Mouse (Mus musculus) liver, embryonic 16.5 days (tissue): ENCODE results near the gene Ssu72. TPM values are rescaled to one million over a fixed set of nuclear protein-coding genes. Genes with fewer than 3 reads are reported as not detected.
A peak's percentile ranks its signal among the peaks of the same experiment; 100 is the strongest.
"Not testable (repeated sequence)": the region's sequence is repeated elsewhere in the genome, so short reads cannot be mapped to it uniquely, and the experiment has no call there.

ENCODE experiments used
- ATAC-seq: fragments of 200-750 bp; cut with Nextera tagmentation; 2 replicates; pipeline ENCODE4 v1.8.0; 2017; ENCODE audit warnings: low read depth, mild to moderate bottlenecking, moderate number of reproducible peaks, moderate library complexity
- H3K27ac ChIP-seq: fragments of 300-500 bp; sonication (generic); 2 replicates; pipeline ENCODE4 v1.5.1; 2014; ENCODE audit warnings: mild to moderate bottlenecking, low read length
- H3K27me3 ChIP-seq: fragments of 300-500 bp; sonication (generic); 2 replicates; pipeline ENCODE4 v1.6.1; 2014; ENCODE audit warnings: low read depth, low read length, mixed read lengths; ENCODE audit not compliant: control insufficient read depth, insufficient read depth
- H3K36me3 ChIP-seq: fragments of 300-500 bp; sonication (generic); 2 replicates; pipeline ENCODE4 v1.6.1; 2014; ENCODE audit warnings: mild to moderate bottlenecking; ENCODE audit not compliant: control insufficient read depth, insufficient read depth
- H3K4me1 ChIP-seq: fragments of 300-500 bp; sonication (generic); 2 replicates; pipeline ENCODE4 v1.6.1; 2014; ENCODE audit warnings: low read depth, low read length, mixed read lengths; ENCODE audit not compliant: control insufficient read depth
- H3K4me2 ChIP-seq: fragments of 300-500 bp; sonication (generic); 2 replicates; pipeline ENCODE4 v1.6.1; 2014; ENCODE audit warnings: low read depth, low read length, mixed read lengths
- H3K4me3 ChIP-seq: fragments of 300-500 bp; sonication (generic); 2 replicates; pipeline ENCODE4 v1.5.1; 2014; ENCODE audit warnings: low read depth, mild to moderate bottlenecking, low read length
- H3K9ac ChIP-seq: fragments of 300-500 bp; sonication (generic); 2 replicates; pipeline ENCODE4 v1.6.1; 2014; ENCODE audit warnings: low read depth, low read length
- H3K9me3 ChIP-seq: fragments of 300-500 bp; sonication (generic); replicated peaks from 2 replicates; pipeline ENCODE4 v1.6.1; 2016; ENCODE audit warnings: low read length; ENCODE audit not compliant: control insufficient read depth
- WGBS: fragments of 180-500 bp; shearing (Covaris S2); extraction: QIAGEN DNeasy Blood & Tissue Kit; methylation state at CpG from one replicate; pipeline ENCODE4 v1.1.7; 2014; ENCODE audit not compliant: insufficient replicate concordance; 5-methylcytosine and 5-hydroxymethylcytosine counted together
- polyA plus RNA-seq: library from polyadenylated mRNA; unstranded; fragments of >200 nt; fragmentation: Nextera tagmentation; extraction: Ambion mirVana; gene quantifications from 2 replicates; pipeline ENCODE4 v1.2.1, GENCODE M21; 2015

Gene Ssu72
- polyA plus RNA-seq, 1 experiment from 2014 or later: 44.5 TPM

DNA sequence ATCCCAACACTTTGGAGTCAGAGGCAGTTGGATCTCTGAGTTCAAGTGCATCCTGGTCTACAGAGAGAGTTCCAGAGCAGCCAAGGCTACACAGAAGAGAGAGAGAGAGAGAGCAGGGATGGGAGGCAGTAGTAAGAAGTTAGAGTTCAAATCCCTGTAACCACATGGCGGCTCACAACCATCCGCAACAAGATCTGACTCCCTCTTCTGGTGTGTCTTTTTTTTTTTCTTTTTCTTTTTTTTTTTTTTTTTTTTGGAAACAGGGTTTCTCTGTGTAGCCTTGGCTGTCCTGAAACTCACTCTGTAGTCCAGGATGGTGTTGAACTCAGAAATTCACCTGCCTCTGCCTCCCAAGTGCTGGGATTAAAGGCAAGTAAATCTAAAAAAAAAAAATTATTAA, 32.5 kb upstream of the Ssu72 start:
- 39% methylated on average over 2 of the region's 2 CpGs for WGBS
- no peak overlapping the region for H3K4me2 ChIP-seq
- no peak overlapping the region for H3K27ac ChIP-seq
- H3K4me3 ChIP-seq: no peak overlapping the region
- no peaks in the 10 kb centered on the region for H3K27me3 ChIP-seq
- no peak overlapping the region for H3K9ac ChIP-seq
- ATAC-seq: no peak
- H3K4me1 ChIP-seq: peaks cover 12% of the 10 kb centered on the region
- no peaks in the 10 kb centered on the region for H3K36me3 ChIP-seq
- H3K9me3 ChIP-seq: no peaks in the 10 kb centered on the region

DNA sequence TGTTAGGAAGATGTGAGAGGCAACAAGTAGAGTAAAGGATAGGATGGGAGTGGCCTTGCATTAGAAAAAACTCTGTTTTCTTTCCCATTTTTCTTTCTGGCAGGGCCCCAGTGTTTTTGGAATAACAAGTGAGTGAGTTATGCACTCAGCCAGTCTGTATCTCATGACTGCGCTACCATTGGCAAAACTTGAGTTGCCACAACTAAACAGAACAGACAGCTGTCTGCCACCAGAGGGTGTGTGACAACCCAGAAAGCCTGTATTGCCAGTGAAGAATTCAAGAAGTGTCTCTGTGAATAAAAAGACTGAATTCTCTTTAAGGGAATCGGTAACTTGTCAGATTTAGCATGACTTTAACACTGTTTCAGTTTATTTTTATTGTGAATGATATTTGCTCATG, 28.6 kb upstream of the Ssu72 start:
- no peak for ATAC-seq
- Histone ChIP-seq H3K27me3 (no peaks in the 10 kb centered on the region), H3K9ac (no peak overlapping the region), H3K4me3 (no peak overlapping the region), H3K36me3 (no peaks in the 10 kb centered on the region), H3K4me2 (no peak overlapping the region), H3K4me1 (no peaks in the 10 kb centered on the region), H3K27ac (no peak overlapping the region), H3K9me3 (no peaks in the 10 kb centered on the region)
- WGBS: 60% methylated on average over 2 of the region's 2 CpGs

DNA sequence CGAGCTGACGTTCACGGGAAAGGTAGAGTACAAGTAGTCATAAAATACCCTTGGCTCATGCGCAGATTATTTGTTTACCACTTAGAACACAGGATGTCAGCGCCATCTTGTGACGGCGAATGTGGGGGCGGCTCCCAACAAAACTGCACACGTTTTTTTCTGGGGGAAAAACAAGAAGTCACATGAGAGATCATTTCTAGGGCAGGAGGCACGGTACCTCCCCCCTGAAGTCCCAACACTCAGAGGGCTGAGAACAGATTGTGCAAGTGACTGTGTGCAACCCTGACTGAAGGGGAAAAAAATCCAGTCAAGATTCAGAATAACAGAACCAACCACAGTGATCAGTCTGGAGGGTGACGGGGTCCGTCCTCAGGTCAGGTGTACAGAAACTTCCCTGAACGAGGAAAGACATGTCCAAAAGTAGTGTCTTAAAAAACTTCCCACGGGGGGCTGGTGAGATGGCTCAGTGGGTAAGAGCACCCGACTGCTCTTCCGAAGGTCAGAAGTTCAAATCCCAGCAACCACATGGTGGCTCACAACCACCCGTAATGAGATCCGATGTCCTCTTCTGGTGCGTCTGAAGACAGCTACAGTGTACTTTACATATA, 20.8 kb upstream of the Ssu72 start:
- H3K27ac ChIP-seq, H3K4me1 ChIP-seq, H3K4me2 ChIP-seq, ATAC-seq, H3K27me3 ChIP-seq, H3K4me3 ChIP-seq, H3K9me3 ChIP-seq, H3K9ac ChIP-seq, H3K36me3 ChIP-seq: not testable (repeated sequence)
- WGBS: 77% methylated on average over 15 of the region's 19 CpGs

DNA sequence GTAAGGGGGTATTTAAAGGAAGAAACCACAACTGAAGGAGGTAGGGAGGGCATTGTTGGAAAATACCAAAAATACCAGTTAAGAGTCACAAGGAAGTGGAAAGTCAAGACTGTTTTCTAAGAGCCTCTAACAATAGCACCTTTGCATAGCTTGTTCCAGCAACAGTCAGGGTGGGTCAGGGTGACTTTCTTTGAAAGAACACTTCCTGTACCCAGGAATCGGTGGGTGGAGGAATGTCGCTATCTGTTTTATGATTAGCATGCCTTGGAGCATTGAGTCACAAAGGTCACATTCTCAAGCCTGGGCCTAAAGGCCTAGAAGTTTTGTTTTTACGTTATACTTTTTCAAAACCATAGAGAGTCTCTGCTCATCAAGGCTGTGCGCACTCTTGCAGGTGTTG, 16.8 kb upstream of the Ssu72 start:
- H3K4me1 ChIP-seq, ATAC-seq, H3K27me3 ChIP-seq, H3K27ac ChIP-seq, H3K36me3 ChIP-seq, H3K4me2 ChIP-seq, H3K4me3 ChIP-seq, H3K9me3 ChIP-seq, H3K9ac ChIP-seq: not testable (repeated sequence)
- 76% methylated on average over 4 of the region's 4 CpGs for WGBS

DNA sequence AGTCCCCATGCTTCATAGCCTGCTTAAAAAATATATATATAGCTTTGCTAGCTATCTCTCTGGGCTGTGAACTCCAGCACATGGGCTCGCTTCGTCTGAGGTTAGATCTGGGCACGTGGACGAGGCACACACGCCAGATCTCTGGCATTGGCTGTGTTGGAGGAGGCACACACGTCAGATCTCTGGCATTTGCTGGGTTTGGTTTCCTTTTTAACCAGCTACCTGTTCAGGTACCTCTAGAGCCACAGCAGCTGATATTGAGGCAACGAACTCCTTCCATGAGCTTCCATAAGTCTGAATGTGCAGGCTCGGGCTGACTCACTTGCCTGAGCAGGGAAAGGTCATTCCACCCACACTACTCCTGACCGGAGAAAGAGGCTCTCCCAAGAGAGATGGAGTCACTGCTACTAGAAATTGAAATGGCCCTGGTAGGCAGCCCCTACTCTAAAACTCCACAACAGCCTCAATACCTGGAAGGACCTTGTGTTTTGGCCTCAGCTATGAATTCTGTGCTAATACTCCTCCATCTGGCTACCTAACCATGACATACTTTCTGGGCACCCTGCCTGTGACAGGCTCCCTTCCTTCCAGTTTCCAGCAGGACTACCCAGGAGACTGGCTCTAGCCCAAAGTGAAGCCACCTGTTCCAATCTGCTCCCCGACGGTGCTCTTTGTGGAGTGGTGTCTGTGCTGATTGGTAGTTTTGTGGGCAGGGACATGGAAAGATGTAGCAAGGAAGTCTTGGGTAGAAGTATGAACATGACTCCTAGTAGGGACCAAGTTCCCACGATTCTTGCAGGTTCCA, 13.8 kb upstream of the Ssu72 start:
- Histone ChIP-seq H3K4me1 (no peaks in the 10 kb centered on the region; the same call in none of the 2 replicates), H3K27ac (no peak overlapping the region), H3K27me3 (peaks cover 36% of the 10 kb centered on the region), H3K4me3 (no peak overlapping the region), H3K36me3 (no peaks in the 10 kb centered on the region), H3K9ac (no peak overlapping the region), H3K9me3 (no peaks in the 10 kb centered on the region), H3K4me2 (no peak overlapping the region)
- ATAC-seq: no peak
- 60% methylated on average over 12 of the region's 12 CpGs for WGBS

DNA sequence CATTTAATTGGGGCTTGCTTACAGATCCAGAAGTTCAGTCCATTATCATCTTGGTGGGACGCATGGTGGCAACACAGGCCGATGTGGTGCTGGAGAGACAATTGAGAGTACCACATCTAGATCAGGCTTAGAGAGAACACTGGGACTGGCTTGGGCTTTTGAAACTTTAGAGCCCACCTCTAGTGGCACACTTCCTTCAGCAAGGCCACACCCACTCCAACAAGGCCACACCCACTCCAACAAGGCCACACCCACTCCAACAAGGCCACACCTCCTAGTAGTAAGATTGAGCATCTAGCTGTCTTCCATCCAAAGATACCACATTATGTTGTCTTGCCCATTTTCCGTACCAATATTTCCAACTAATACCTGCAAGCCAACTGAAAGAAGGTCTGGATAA, 12.2 kb upstream of the Ssu72 start:
- Histone ChIP-seq H3K4me2 (no peak overlapping the region), H3K4me3 (no peak overlapping the region), H3K27me3 (peaks cover 41% of the 10 kb centered on the region), H3K27ac (no peak overlapping the region), H3K4me1 (no peaks in the 10 kb centered on the region; the same call in none of the 2 replicates), H3K36me3 (no peaks in the 10 kb centered on the region), H3K9ac (no peak overlapping the region), H3K9me3 (no peaks in the 10 kb centered on the region)
- WGBS: 94% methylated on average over 3 of the region's 3 CpGs
- no peak for ATAC-seq

DNA sequence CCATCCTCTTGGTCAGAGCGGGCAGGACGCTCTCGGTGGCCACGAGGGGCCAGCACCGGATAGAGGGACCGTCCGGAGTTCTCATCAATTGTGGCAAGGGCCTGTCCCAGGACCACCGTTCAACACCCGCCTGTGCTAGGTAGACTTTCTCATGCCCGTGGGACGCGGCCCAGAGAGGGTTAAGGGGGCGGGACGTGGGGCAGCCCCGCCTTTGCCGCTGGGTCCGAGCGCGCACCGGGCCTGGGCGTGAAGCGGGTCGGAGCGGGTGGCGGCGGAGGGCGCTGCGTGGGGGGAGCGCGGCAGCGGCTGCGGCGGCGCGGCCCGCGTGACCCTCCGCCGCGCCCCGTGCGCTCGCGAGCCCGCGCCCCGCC, 10.5 kb upstream of the Ssu72 start, which contains the start of gene Fndc10:
Fndc10 (plus strand) TSS at position 232 of the 371 bp plus-strand sequence.
- Histone ChIP-seq H3K36me3 (no peaks in the 10 kb centered on the region), H3K9ac (peak within 1 kb of the TSS; percentile 40; the same call in 1 of the 2 replicates), H3K27me3 (peaks cover 41% of the 10 kb centered on the region), H3K27ac (no peak within 1 kb of the TSS), H3K4me2 (peak within 1 kb of the TSS; percentile 76), H3K4me3 (peak within 1 kb of the TSS; percentile 61), H3K4me1 (no peaks in the 10 kb centered on the region; the same call in none of the 2 replicates), H3K9me3 (no peaks in the 10 kb centered on the region)
- peak; percentile 31; the same call in 1 of the 2 replicates for ATAC-seq
- WGBS: 1% methylated on average over 45 of the region's 47 CpGs

DNA sequence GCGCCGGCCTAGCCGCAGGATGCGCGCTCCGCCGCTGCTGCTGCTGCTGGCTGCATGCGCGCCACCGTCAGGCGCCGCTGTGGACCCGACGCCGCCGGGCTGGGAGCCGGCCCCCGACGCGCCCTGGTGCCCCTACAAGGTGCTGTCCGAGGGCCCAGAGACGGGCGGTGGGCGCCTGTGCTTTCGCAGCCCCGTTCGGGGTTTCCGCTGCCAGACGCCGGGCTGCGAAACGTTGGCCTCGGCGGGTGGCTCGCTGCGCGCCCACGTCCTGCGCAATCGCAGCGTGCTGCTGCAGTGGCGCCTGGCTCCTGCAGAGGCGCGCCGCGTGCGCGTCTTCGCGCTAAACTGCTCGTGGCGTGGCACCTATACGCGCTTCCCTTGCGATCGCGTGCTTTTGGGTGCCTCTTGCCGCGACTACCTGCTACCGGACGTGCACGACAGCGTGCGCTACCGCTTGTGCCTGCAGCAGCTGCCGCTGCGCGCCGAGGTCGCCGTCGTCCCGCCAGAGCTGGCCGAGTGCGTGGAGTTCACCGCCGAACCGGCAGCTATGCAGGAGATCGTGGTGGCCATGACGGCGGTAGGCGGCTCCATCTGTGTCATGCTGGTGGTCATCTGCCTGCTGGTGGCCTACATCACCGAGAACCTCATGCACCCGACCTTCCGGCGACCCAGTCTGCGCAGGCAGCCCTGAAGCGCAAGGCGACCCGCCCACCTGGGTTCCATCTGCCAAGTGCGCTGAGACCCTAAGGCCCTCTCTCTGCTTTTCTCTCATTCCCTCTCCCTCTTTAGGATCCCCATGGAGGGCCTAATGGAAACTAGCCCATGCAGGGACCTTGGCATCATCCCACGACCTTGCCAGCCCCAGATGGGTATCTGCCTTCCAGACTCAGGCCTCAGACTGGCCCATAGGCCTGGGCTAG, 9.9 kb upstream of the Ssu72 start:
- Histone ChIP-seq H3K27me3 (peaks cover 41% of the 10 kb centered on the region), H3K4me2 (peak overlapping the region; percentile 76), H3K4me3 (peak overlapping the region; percentile 61), H3K4me1 (no peaks in the 10 kb centered on the region; the same call in none of the 2 replicates), H3K27ac (no peak overlapping the region), H3K9me3 (no peaks in the 10 kb centered on the region), H3K36me3 (no peaks in the 10 kb centered on the region), H3K9ac (peak overlapping the region; percentile 40; the same call in 1 of the 2 replicates)
- 0 out of 2 replicates have a peak, but pooled peaks have one; percentile 9 for ATAC-seq
- WGBS: 2% methylated on average over 92 of the region's 92 CpGs
